Mouse (Mus musculus) forebrain, embryonic 16.5 days (tissue): ENCODE results near the gene Gpr137. TPM values are rescaled to one million over a fixed set of nuclear protein-coding genes. Genes with fewer than 3 reads are reported as not detected.

Experiments used
- ATAC-seq: fragments of 200-750 bp; cut with Nextera tagmentation; 2 replicates; pipeline ENCODE4 v1.8.0; 2017; ENCODE audit warnings: mild to moderate bottlenecking, moderate library complexity
- H3K27ac ChIP-seq: fragments of 300-500 bp; sonication (generic); 2 replicates; pipeline ENCODE4 v1.5.1; 2014; ENCODE audit warnings: low read length, control low read depth
- H3K27me3 ChIP-seq: fragments of 300-500 bp; sonication (generic); replicated peaks from 2 replicates; pipeline ENCODE4 v1.6.1; 2014; ENCODE audit warnings: low read length; ENCODE audit not compliant: control insufficient read depth, insufficient read depth
- H3K36me3 ChIP-seq: fragments of 300-500 bp; sonication (generic); 2 replicates; pipeline ENCODE4 v1.6.1; 2014; ENCODE audit not compliant: control insufficient read depth, insufficient read depth
- H3K4me1 ChIP-seq: fragments of 300-500 bp; sonication (generic); replicated peaks from 2 replicates; pipeline ENCODE4 v1.6.1; 2014; ENCODE audit warnings: low read length; ENCODE audit not compliant: control insufficient read depth, insufficient read depth
- H3K4me2 ChIP-seq: fragments of 300-500 bp; sonication (generic); 2 replicates; pipeline ENCODE4 v1.6.1; 2014; ENCODE audit warnings: mild to moderate bottlenecking, low read length, control low read depth
- H3K4me3 ChIP-seq: fragments of 300-500 bp; sonication (generic); replicated peaks from 2 replicates; pipeline ENCODE4 v1.5.1; 2014; ENCODE audit warnings: mild to moderate bottlenecking, low read length, control low read depth
- H3K9ac ChIP-seq: fragments of 300-500 bp; sonication (generic); replicated peaks from 2 replicates; pipeline ENCODE4 v1.6.1; 2014; ENCODE audit warnings: low read depth, low read length, control low read depth
- H3K9me3 ChIP-seq: fragments of 300-500 bp; sonication (generic); 2 replicates; pipeline ENCODE4 v1.6.1; 2016; ENCODE audit warnings: low read length; ENCODE audit not compliant: control insufficient read depth
- WGBS: fragments of 180-500 bp; shearing (Covaris S2); extraction: QIAGEN DNeasy Blood & Tissue Kit; methylation state at CpG from one replicate; pipeline ENCODE4 v1.1.7; 2014; 5-methylcytosine and 5-hydroxymethylcytosine counted together
- polyA plus RNA-seq: library from polyadenylated mRNA; unstranded; fragments of >200 nt; fragmentation: Nextera tagmentation; extraction: Ambion mirVana; gene quantifications from 2 replicates; pipeline ENCODE4 v1.2.1, GENCODE M21; 2015

Gpr137 gene
- polyA plus RNA-seq, 1 experiment from 2014 or later: 52.5 TPM

- Histone ChIP-seq H3K36me3 (peaks cover 8% of the 10 kb centered on the region), H3K27ac (no peak overlapping the region), H3K4me3 (no peak overlapping the region), H3K27me3 (no peaks in the 10 kb centered on the region), H3K4me2 (no peak overlapping the region), H3K9ac (no peak overlapping the region), H3K9me3 (no peaks in the 10 kb centered on the region), H3K4me1 (peaks cover 42% of the 10 kb centered on the region)
- 92% methylated on average over 4 of the region's 4 CpGs for WGBS
- ATAC-seq: no peak
Observed at GRCm38 (mm10) chr19:6981465-6981864, 39.2 kb upstream of the Gpr137 start.

DNA sequence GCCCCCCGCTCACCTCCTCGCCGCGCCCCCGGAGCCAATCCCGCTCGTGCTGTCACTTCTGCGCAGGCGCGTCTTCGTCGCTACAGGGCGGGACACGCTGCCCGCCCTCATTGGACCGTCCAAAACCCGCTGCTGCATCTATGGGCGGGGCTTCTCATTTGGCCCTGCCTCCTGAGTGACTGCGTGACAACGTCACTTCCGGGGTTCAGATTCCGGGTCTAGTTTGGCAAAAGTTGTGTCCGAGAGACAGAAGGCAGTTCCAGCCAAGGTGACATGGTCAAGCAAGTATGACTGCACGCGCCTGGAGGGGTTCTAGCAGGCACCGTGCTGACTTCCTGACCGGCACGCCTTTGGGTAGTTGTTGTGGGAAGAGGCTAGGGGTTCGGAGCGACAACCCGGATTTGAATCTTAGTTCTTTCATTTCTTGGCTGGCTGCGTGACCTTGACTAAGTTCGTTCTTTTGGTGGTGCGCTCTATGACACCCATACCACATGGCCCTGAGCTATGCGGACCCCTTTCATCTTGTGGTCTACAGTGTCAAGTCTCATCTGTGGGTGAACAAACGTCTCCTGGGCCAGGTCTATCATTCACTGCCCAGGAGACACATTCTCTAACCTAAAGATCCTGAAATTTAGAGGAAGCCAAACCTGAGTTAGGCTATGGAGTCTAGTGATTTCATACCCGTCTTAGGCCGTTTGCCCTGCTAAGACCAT, 38.3 kb upstream of the Gpr137 start, which contains the start of gene Fkbp2:
Gene Fkbp2, minus strand, starts transcription at position 121 of the 713 bp plus-strand sequence.
- Histone ChIP-seq H3K9me3 (no peaks in the 10 kb centered on the region), H3K4me1 (peaks cover 41% of the 10 kb centered on the region), H3K4me3 (peak within 1 kb of the TSS; percentile 80), H3K36me3 (peaks cover 8% of the 10 kb centered on the region), H3K27ac (peak within 1 kb of the TSS; percentile 95), H3K4me2 (peak within 1 kb of the TSS; percentile 78), H3K27me3 (no peaks in the 10 kb centered on the region), H3K9ac (peak within 1 kb of the TSS; percentile 79)
- peak; percentile 89 for ATAC-seq
- 2% methylated on average over 38 of the region's 38 CpGs for WGBS

- Histone ChIP-seq H3K36me3 (peaks cover 8% of the 10 kb centered on the region), H3K27me3 (no peaks in the 10 kb centered on the region), H3K4me3 (peak overlapping the region; percentile 80), H3K4me1 (peaks cover 41% of the 10 kb centered on the region), H3K4me2 (peak overlapping the region; percentile 75), H3K9me3 (no peaks in the 10 kb centered on the region), H3K9ac (peak overlapping the region; percentile 79), H3K27ac (peak overlapping the region; percentile 95)
- WGBS: under 1% methylated on average over 53 of the region's 59 CpGs
- peak; percentile 84 for ATAC-seq
Observed at GRCm38 (mm10) chr19:6979486-6980380, 37.5 kb upstream of the Gpr137 start.

DNA sequence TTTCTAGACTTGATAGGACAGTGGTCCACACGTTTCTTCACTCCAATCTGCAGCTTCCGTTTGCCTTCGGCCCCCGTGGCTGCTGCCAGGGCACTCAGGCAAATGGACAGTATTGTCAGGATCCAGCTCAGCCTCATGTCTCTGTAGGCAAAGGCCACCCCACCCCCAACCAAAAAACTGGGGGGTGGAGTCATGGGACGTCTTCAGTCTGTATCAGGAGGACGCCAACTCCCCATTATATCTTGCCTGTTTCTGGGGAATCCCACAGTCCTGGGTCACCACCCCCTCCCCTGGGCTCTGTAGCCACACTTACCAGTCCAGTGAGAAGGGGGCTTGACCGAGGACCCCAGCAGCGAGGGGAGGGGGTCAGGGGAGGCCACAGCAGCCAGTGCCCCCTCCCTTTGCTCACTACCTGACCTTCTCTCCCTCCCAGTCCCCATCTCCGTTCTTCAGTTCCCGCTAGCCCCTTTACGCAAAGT, 36.8 kb upstream of the Gpr137 start:
- ATAC-seq: no peak
- peaks cover 42% of the 10 kb centered on the region for H3K4me1 ChIP-seq

GRCm38 (mm10) chr19:6978639-6978974, 36.3 kb upstream of the Gpr137 start:
- no peaks in the 10 kb centered on the region for H3K9me3 ChIP-seq
- no peaks in the 10 kb centered on the region for H3K27me3 ChIP-seq
- H3K4me1 ChIP-seq: peaks cover 43% of the 10 kb centered on the region
- H3K9ac ChIP-seq: peak overlapping the region; percentile 60
- H3K36me3 ChIP-seq: peaks cover 8% of the 10 kb centered on the region
- peak overlapping the region; percentile 80 for H3K4me3 ChIP-seq
- H3K4me2 ChIP-seq: peak overlapping the region; percentile 75
- WGBS: 60% methylated on average over 3 of the region's 3 CpGs
- peak overlapping the region; percentile 95 for H3K27ac ChIP-seq
- ATAC-seq: no peak

More for the DNA sequence above, 36.8 kb upstream of the Gpr137 start:
- peak overlapping the region; percentile 60 for H3K9ac ChIP-seq
- peak overlapping the region; percentile 75 for H3K4me2 ChIP-seq
- no peaks in the 10 kb centered on the region for H3K9me3 ChIP-seq
- H3K36me3 ChIP-seq: peaks cover 8% of the 10 kb centered on the region
- no peaks in the 10 kb centered on the region for H3K27me3 ChIP-seq
- H3K4me3 ChIP-seq: peak overlapping the region; percentile 80
- H3K27ac ChIP-seq: peak overlapping the region; percentile 95
- WGBS: 11% methylated on average over 11 of the region's 11 CpGs

DNA sequence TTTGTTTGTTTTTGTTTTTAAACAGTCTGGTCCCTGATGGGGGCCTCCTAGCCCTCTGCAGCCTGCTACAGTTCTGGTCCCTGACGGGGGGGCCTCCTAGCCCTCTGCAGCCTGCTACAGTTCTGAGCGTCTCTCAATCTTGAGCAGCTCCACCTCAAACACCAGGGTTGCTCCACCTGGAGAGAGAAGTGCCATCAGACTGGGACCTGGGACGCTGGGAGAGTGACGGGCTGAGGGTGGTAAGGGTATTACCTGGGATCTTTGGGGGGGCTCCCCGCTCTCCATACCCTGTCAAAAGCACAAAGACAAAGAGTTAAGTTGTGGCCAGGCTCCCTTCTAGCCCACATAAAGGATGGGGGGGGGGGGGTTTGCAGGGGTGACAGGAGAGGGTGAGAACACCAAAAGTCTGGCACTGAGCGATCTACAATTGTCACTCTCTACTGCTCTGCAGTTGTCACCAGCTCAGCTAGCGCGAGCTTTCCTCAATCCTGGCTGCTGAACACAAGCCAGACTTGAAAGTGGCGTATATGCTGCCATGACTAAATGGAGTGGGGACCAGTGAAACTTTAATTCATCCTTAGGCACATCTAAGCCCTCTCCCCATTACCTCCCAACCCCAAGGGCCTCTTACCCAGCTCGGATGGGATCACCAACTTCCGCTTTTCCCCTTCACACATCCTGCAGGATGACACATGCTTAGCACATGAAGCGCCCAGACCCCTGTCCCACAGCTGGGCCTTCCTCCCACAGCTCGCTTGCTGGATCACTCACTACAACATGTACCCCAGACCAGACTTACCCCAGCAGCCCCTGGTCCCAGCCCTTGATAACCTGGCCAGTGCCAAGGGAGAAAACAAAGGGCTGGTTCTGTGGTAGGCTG, 35.7 kb upstream of the Gpr137 start:
- Histone ChIP-seq H3K4me1 (peaks cover 43% of the 10 kb centered on the region), H3K4me2 (peak overlapping the region; percentile 75; the same call in 1 of the 2 replicates), H3K9me3 (no peaks in the 10 kb centered on the region), H3K27ac (peak overlapping the region; percentile 34; the same call in 1 of the 2 replicates), H3K36me3 (peaks cover 6% of the 10 kb centered on the region), H3K27me3 (no peaks in the 10 kb centered on the region), H3K9ac (peak overlapping the region; percentile 30; the same call in 1 of the 2 replicates), H3K4me3 (no peak overlapping the region)
- 70% methylated on average over 13 of the region's 13 CpGs for WGBS
- no peak for ATAC-seq

DNA sequence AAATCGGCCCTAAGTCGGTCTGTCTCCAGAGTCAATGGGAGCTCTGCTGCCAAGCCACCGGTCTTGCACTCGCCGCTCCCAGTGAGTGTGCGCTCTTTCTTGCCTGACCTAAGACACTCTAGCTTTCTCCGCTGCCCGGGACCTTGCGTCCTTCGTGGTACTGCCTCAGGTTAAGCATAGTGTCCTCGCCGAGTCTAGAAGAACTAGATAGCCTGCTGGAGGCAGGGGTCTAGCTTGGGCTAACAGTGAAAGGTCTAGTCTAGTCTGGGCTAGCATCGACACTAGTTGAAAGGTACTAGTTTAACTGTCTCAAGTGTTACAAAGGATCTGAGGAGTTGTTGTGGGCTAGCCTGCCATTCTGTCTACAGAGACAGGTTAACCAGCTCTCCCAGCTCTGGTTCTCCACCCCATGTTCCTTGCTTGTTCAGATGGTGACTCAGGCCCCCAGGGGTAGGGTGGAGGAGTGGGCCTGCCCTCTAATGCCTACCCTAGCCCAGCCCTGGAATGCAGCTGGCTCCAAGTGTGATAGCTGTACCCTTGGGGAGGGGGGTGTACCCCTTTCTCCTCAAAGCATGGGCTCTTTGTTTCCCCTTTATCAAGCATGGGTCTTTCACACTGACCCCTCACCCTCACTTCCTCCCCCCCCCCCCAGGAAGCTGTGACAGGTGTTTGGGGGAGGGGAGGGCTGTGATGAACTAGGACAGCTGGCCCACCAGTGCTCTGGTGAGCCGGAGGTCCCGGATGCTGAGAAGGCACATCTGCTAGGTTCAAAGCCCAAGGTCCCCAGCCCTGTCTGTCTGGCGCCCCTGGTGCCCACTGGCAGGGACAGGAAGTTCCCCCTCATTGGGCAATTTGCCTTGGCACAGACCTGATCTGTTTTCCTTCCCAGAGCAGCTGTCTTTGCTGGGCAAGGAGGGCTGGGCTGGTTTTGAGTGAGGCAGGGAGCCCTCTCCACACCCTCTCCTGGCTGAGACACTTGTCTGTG, 33.5 kb upstream of the Gpr137 start, which contains the start of gene Plcb3:
Gene Plcb3, minus strand, starts transcription at position 934 of the 985 bp plus-strand sequence.
- Histone ChIP-seq H3K27ac (peak within 1 kb of the TSS; percentile 82), H3K27me3 (no peaks in the 10 kb centered on the region), H3K4me2 (peak within 1 kb of the TSS; percentile 72), H3K4me3 (peak within 1 kb of the TSS; percentile 60), H3K9me3 (no peaks in the 10 kb centered on the region), H3K36me3 (peaks cover 6% of the 10 kb centered on the region), H3K4me1 (peaks cover 38% of the 10 kb centered on the region), H3K9ac (peak within 1 kb of the TSS; percentile 85)
- peak; percentile 5 for ATAC-seq
- 0% methylated on average over 16 of the region's 16 CpGs for WGBS
